Mouse (Mus musculus) cerebellum, adult 18-20 months (tissue): ENCODE measurements around the gene Tekt4.

Experiments used
- DNase-seq, 2 experiments: peaks; one replicate each; pipeline ENCODE4 v3.0.0; 2021

Tekt4 gene

DNA sequence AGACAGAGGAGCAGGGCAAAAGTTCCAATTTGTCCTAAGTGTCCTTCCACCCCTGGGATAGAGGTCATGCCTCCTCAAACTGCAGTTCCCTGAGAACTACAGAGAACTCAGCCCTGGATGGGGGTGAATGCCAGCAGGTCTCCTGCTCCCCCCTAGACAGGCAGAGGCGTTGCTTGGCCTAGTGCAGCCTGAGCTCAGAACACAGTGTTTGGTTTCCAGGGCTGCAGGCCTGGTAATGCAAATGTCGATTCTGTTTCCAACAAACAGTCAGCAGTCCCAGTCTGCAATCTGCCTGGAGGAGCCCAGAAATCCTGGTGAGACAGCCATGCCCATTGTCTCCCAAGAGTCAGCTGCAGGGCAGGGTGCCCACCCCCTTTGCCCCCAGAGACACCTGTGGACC is at the start of gene Tekt4:
TSS of gene Tekt4 (plus strand) at position 344 of the 400 bp plus-strand sequence.
- no peak for DNase-seq

DNA sequence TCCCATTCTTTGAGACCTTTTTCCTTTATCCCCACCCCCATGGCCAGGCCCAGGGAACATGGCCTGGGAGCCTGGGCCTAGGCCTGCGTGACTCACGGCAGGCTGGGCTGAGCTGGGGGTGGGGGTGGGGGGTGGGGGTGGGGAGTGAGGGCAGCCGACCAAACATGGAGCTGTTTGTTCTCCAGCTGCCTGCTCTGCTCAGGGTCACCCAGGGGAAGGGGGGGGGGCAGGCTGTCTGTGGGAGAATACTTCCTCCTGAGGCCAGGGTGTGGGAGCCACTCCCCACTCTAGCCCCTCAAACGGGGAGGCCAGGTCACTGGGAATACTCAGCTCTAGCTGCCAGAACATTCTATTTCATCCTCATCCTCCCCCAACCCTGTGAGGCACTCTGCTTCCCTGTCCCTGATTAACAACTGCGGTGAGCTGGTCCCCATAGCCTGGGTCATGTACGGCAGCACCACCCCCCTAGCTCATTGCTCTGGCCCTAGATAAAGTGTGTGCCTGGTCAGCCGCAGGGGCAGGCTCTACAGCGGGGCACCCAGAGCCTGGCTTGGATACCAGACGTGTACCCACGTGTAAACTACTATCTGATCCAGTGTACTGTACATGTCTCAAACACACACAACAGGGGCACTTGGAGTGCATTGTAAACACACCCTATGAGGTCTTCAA is 49.1 kb upstream of the Tekt4 start:
- no peak for DNase-seq

DNA sequence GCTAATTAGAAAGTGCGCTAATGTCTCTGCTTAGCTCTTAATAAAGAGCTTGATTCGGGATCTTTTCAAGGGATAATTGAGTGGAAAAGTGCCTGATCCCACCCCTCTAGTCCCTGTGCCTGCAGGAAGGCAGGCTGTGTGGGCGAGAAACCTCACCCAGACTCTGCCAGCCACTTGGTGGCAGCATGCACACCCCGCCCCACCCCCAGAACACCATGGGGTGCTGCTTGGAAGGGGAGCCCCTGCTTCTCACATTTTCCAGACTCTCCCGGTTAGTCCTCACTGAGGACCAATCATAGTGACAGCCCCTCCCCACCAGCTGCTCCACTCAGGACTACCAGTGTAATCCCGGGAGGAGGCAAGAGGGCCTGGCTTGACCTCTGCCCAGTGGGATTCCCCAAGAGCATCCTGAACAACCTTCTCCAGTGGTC is 48.4 kb upstream of the Tekt4 start:
- DNase-seq: no peak

DNA sequence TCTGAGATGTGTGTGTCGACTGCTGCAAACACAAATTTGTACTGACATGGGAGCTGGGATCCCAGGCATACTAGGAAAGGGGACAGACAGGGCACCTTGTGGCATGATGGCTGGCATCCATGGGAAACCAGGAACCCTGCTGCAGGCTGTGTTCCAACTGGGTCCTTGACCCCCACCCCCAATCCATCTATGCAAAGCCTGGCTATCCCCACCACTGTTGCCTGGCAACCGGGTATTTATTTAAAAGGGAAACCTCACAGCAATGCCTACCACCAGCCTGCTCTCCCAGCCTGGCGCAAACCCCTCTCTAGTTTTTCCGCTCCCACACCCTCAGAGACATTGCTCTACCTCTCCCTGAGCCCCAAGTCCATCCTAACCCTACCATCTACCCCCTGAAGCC is 47.1 kb upstream of the Tekt4 start:
- no peak for DNase-seq

DNA sequence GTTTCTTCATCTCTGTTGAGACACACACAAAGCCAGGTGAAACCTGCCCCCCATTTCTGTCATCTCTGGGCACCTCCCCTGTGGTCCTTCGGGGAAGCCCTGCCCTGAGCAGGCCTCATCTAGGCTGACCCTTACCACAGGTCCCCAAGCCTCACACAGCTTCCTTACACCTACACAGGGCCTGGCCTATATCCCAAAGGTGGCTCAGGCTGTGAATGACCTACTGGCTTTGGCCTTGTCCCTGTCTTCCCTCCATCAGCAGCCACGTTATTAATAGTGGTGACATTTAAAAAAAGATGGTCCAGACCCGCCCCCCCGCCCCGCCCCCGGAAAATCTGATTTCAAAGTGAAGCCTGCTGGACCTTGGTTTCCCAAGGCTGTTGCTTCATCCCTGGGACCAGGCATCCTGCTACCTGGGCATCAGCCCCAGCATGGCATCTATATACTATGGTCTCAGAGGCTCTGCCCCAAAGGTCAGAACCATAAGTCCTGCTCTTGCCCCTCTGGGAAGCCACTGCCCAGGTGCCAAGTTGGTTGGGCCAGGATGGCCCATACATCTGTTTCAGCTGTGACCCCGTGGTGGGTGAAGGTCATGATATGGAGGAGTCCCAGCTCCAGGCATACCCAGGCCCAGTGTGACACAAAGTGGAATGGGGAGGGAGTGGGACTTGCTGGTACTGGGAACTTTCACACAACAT is 46.0 kb upstream of the Tekt4 start:
- DNase-seq: no peak

DNA sequence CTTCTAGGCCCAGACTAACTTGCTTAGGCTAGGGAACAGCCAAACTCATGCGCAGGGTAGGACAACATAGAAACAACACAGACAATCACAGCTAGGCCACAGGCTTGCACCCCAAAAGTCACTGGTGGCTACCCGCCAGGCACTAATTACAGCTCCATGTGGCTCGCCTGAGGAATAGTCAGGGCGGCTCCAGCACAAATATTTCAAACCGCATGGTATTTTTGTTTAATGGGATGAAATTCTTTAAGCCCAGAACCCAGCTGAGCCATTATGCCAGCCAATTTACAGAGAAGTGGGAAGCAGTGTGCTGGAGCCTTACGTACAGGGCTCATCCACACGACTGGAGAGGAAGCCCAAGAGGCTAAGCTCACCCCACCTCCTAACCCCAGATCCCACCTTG is 44.8 kb upstream of the Tekt4 start:
- DNase-seq: no peak

DNA sequence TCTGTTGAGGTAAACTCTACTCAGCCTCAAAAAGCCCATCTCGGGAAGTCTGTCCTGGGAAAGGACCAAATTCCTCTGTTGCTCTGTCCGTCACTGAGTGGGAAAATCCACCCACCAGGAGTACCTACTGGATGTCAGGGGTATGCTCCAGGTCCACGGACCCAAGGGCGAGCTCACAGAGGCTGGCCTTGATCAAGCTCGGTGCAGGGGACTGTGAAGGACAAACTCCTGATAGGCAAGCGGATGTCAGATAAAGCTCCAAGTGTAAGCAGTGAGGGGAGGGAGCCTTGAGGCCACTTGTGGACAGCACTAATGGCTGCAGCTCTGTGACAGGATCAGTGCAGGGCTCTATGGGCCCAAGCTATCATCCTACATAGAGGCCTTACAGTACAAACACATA is 44.2 kb upstream of the Tekt4 start:
- no peak for DNase-seq

DNA sequence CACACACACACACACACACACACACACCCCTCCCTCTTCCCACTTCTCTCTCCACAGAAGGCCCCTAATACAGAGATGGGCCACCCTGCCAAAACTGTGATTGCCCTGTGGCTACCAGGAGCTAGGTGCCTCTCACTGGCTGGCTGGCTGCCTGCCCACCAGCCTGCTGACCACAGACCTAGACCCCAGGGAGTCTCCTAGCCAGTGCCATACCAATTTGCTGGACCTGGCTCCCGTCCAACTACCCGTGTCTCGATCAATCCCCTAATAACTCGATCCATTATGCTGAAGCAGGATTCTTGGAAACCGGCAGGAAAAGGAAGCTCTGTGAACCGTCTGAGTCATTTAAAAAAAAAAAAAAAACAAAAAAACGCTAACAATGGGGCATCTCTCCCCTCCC is 43.6 kb upstream of the Tekt4 start:
- DNase-seq: no peak

DNA sequence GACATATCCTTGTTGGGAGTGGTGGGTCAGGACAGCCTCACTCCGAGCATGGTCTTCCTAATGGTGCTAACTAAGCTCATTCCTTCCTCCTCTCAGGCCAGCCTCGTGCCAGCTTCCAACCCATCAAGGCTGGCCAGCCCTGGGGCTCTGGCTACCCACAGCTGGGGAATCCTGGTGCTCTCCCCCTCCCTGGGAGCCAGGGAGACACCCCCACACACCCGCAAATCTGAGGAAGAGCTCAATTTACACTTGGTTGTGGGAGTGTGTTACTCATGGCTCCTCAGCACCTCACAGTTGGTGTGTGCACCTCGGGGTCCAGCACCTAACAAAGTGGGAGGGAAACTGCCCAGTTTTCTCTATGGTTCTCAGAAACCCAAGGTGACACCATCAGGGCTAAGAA is 43.2 kb upstream of the Tekt4 start:
- no peak for DNase-seq

DNA sequence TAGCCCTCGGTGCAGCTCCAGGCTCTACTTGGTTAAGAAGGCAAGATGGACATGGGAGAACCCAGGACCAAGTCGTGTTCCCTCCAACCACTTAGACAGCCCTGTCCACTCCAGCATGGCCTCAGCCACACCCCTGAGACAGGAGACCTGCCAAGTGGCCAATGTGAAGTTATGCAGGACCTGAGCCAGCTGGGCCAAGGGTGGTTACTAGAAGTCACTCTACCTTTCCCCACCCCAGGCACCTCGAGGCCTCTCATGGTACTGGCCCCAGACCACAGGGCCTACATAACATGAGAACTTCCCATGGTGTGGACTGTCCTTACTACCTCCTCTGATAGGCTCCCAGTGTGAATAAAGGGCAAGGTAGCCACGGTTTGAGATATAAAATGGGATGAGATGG is 40.2 kb upstream of the Tekt4 start:
- DNase-seq: no peak

DNA sequence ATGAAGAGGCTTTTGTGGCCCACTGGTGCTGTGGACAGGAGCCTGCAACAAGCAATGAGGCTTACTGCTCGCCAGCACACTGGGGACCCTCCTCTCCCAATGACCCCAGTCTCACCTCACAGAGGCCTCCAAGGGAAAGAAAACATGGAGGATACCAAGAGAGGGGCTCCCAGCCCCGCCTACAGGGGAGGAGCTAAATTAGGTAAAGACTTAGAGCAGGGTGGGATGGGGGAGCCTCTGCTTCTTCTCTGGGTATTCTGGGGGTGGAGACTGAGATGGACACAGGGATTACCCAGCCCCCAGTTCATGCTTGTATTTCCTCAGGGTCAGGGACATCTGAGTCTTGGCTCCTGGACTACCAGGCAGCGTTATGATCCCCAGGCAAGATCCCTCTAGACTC is 39.5 kb upstream of the Tekt4 start:
- no peak for DNase-seq

DNA sequence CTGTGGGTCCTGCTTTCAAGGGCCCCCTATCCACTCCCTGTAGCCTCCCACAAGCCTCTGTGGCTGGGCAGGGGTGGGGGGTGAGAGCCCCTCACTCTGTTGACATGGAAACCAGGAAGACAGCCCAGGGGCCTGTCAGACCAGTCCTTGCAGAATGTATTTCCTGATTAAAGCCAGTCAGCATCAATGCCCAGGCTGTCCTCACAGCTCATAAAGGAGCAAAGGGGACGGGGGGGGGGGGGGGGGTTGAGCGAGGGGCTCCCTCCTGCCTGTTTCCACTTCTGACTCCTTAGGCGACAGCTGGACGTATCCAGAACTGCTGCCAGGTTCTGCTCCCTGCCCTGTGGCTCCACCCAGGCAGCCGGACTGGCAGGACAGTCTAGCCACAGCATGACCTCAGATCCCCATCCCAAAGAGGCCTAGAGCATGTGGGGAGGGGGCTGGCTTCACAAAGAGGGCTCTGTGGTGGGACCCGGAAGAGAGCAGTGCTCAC is 38.9 kb upstream of the Tekt4 start:
- no peak for DNase-seq

DNA sequence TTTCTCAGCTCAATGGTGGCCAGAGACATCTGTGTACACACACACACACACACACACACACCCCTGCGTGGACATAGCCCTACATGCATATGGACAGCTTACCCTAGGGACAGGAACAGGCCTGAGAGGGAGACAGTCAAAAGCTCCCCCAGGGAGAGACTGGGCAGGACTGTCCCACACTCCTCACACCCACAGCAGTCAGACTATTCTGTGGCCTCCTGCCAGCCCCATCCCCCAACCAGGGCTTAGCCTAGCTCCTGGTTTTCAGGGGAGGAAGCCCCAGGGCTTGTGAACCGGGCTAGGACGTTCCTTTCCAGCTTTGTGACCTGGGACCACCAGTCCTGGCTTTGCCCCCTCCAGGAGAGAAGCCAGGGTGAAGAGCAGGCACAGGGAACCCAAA is 38.2 kb upstream of the Tekt4 start:
- no peak for DNase-seq

DNA sequence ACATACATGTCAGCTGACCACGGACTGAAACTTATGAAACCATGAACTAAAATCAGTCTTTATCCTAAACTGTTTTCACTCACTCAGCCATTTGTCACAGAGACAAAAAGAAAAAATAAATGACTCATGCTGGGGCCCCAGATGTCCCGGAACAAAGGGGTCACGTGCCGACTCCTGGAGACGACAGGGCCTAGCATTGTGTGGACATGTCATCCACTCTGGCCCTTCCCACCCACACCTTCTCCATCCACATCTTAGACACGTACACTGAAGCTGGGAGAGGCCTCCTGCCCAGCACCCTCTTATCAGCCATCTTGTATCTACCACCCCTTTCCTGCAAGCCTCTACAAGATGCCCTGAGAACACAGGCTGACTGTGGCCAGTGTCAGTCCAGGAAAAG is 36.4 kb upstream of the Tekt4 start:
- DNase-seq: no peak

DNA sequence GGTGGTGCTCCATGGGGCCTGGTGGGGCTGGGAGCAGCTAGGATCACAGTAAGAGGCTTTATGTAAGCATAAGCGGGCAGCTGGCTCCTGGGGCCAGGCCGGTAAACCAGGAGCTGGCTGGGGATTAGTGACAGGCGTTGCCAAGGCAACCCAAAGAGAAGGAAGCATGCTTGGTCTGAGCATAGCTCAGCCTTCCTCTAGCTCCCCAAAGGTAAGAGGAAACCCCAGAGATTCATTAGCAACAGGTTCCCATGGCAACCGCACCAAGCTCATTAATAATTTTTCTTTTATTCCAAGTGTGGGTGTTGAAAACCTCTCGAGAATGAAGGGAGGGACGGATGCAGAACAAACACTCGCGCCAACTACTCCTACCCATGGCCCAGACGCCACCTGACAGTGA is 35.5 kb upstream of the Tekt4 start:
- no peak for DNase-seq

DNA sequence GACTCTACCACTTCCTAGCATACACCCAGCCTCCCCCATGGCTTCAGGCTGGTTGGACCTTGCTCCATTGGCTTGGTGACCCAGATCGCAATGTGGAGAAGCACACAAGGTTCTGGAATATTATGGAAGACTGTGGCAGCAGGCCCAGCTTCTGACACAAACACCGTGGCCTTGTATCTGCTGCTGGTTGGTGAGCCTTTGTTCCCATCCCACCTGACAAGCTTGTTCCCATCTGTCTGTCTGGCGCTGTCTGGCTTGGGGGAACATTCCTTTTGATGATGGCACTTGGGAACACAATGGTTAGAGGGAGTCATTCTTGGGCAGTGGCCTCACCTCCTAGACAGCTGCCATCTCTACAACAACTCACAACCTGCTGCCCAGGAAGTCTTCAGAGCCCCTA is 33.4 kb upstream of the Tekt4 start:
- DNase-seq: no peak

DNA sequence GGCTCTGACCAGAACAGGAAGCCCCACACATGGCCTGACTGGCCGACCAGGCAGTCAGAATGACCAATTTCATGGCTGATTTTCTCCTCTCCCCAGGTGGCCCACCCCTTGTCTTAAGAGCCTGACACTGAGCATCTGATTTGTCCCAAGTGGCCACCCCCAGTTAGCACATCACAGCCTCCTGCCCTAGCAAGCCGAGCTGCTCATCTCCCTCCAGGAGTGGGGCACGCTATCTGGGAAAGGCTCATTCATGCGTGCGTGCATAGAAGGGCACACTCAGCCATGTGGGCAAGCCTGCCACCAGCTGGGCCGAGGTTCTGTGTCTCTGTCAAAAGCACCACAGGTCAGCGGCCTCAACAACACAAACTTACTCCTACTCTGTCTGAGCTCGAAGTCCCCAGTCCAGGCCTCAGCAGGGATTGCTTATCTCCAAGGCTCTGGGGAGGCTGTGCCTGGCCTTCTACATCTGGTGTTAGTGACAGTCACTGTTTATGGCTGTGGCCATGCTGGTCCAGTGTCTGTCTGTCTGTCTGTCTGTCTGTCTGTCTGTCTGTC is 29.8 kb upstream of the Tekt4 start:
- DNase-seq: no peak

DNA sequence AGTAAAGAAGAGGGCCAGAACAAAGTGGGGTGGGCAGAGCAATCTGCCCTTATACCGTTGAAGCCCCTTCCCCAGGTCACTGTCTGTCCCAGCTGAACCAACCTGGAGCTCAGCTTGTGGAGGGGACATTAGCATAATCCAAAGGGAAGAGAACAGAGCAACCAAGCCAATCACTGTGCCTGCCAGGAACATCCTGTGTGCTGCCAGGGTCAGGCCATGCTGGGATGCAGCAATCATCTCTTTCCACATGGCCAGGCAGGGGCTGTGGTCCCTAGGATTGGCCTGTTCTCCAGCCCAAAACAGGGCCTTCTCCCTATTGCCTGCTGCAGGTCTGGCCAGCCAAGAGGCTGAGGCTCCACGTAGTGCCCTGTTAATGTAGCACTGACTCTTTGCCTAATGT is 28.4 kb upstream of the Tekt4 start:
- no peak for DNase-seq

DNA sequence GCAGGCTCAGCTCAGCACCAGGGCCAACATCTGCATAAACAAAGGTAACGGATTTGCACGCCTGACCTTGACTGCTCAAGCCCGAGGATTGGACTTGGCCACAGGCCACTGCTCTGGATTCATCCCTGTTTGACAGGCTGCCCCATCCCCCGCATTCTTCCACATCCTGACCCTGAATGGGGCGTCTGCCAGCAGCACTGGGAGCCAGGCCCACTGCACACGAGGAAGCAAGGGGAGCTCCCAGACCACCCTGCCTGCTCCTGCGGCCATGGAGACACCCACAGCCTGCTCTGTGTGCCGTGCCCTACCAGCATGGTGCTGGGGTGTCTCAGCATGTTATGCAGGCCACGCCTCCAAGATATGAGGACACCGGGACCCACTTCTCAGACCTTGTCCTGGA is 27.0 kb upstream of the Tekt4 start:
- peak; percentile 8 to 9 for DNase-seq

DNA sequence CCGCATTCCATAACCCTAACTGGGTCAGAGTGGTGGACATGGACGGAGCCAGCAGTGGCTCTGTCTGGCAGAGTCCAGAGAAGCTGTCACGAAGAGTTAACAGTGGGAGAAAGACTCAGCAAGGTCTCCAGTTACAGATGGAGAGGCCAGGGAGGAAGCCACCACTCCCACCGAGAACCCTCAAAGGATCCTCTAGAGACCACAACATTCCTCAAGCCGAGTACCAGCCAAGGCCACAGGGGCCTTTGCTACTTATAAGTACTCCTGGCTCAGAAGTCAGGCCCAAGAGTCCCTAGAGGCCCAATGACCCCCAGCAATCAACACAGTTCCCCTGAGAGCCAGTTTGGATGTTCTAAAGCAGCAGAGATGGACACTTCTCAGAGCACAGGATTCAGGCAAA is 25.2 kb upstream of the Tekt4 start:
- DNase-seq: no peak

DNA sequence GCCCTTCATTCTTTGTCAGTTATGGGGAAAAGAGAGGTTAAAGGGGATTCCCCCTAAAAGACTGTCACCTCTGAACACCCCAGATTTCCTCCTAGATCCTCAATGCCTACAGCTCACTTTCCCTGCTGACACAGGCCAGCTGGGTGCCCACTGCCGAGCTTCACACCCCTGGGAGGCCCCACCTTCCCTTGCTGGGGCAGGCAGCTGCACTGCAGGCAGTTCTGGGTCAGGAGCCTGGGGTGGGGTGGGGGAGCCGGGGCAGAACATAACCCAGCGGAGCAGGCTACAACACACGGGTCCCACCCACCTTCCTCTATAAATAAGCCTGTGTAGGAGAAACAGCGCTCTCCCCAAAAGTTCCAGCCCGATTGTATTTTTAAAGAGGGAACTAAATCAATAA is 24.5 kb upstream of the Tekt4 start:
- DNase-seq: no peak

DNA sequence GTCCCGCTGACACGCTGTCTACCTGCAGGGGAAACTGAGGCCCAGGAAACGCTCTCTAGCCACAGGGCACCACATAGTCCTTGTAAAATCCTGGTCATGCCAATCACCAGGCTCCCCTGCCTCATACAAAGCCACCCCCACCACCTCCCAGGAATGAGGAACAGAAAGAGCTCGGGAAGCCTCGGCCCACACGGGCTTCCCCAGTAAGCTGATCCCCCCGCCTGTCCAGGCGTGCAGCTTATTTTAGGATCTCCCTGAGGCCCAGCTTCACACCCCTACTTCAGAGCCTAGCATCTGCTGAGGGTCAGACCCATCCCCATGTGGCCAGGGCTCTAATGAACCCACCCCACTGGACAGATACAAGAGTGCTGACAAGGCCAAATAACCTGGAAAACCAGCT is 23.9 kb upstream of the Tekt4 start:
- DNase-seq: no peak

DNA sequence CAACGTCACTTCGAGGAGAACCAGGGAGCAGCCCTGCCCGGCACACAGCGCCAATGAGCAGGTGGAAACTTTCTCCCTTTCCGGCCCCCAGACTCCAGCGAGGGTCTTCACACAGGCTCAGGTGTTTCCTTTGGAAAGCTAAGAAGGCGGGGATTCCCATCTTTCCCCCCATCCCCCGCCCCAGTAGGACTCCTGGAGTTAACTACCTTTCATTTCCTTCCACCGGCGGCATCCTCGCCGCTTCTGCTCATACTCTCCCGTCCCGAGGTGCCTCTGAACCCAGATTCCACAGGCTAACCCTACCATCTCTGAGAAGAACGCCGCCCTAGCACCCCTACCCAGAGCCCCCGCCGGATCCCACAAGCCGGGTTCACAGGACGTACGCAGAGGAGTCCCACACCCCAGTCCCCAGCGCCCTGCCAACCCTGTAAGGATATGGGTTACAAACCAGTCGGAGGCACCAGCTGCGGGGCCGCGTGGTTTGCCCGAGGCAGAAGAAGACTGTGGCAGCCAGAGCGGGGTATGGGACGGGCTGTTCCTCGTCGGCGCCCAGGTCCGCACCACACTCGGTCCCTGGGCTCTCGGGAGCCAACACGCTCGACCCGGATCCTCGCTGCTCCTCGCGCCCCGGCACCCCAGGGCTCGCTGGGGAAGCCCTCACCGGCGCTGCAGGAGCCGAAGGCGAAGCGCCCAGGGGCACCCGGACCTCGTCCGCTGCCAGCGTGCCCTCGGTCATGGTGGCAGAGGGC is 21.8 kb upstream of the Tekt4 start:
- DNase-seq: no peak

DNA sequence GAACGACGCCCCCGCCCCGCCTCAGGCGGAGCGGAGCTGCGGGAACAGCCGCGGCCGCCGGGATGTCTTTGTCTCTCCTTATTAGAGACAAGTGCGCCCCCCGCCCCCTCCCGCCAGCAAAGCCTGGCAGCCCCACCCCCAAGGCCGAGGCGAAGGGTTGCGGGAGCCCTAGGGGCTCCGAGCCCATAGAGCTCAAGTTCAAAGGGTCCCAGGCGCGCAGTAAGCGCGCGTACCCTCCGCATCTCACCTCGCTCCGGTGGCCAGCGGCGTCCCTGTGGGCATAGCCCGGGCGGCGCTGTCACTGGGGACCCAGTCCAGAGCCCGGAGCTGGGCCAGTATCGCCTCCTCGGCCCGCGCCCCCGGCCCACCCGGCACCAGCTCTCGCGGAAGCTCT is 21.2 kb upstream of the Tekt4 start:
- no peak for DNase-seq
